Mouse (Mus musculus) large intestine, adult 2 months (tissue): ENCODE results near the gene Dis3l. TPM values are rescaled to one million over a fixed set of nuclear protein-coding genes. Genes with fewer than 3 reads are reported as not detected.

ENCODE experiments used
- DNase-seq: peaks from one replicate; pipeline ENCODE4 v3.0.0-alpha.2; 2012; ENCODE audit warnings: low read depth, low spot score
- WGBS: fragments of 180-500 bp; shearing (Covaris S2); methylation state at CpG from one replicate; pipeline ENCODE4 v1.1.7; 2018; 5-methylcytosine and 5-hydroxymethylcytosine counted together
- polyA plus RNA-seq: library from polyadenylated mRNA; depleted of rRNA; stranded (reverse); fragments of >200 nt; gene quantifications from 2 replicates; pipeline ENCODE4 v1.2.3, GENCODE M21; 2012; rRNA removed

Dis3l gene
- polyA plus RNA-seq, 1 experiment, result 5.7 TPM

- DNase-seq, result no peak
- 61% methylated on average over 10 of the region's 10 CpGs for WGBS
Measured at GRCm38 (mm10) chr9:64268196-64268595, 72.9 kb downstream of the Dis3l start.

- DNase-seq, result no peak
- WGBS, result 67% methylated on average over 1 of the region's 1 CpGs
Measured at GRCm38 (mm10) chr9:64267231-64267630, 73.9 kb downstream of the Dis3l start.

GRCm38 (mm10) chr9:64264813-64265212 is 76.3 kb downstream of the Dis3l start:
- 46% methylated on average over 1 of the region's 1 CpGs for WGBS
- DNase-seq, result no peak

GRCm38 (mm10) chr9:64261023-64261422 is 80.1 kb downstream of the Dis3l start:
- WGBS, result 86% methylated on average over 4 of the region's 4 CpGs
- no peak for DNase-seq

GRCm38 (mm10) chr9:64259906-64260305 is 81.2 kb downstream of the Dis3l start:
- DNase-seq, result no peak
- WGBS, result 66% methylated on average over 5 of the region's 5 CpGs

Other genes starting within 250 kb of the Dis3l start
- 1.2 and 1.4 TPM in 2 replicates for gene Lctl, start 224.1 kb downstream of the Dis3l start, polyA plus RNA-seq
- 3.2 and 7.8 TPM in 2 replicates for gene Zwilch, start 168.2 kb downstream of the Dis3l start, polyA plus RNA-seq
- gene Rpl4, start 167.9 kb downstream of the Dis3l start, polyA plus RNA-seq, result 479 and 572 TPM in 2 replicates
- 18.0 and 22.7 TPM in 2 replicates for gene Snapc5, start 162.0 kb downstream of the Dis3l start, polyA plus RNA-seq
- gene Uchl4, start 106.1 kb downstream of the Dis3l start, polyA plus RNA-seq, result 0.12 and 0.31 TPM in 2 replicates
- 57.1 and 74.8 TPM in 2 replicates for gene Map2k1, start 87.7 kb downstream of the Dis3l start, polyA plus RNA-seq
- gene Tipin, start 59.7 kb downstream of the Dis3l start, polyA plus RNA-seq, result 5.5 and 7.1 TPM in 2 replicates
- gene Megf11, start 44.3 kb upstream of the Dis3l start, polyA plus RNA-seq, result 0.14 and 0.15 TPM in 2 replicates